Mouse (Mus musculus) forebrain, embryonic 15.5 days (tissue): ENCODE measurements around the gene Col23a1. TPM values are rescaled to one million over a fixed set of nuclear protein-coding genes. Genes with fewer than 3 reads are reported as not detected.
A peak's percentile ranks its signal among the peaks of the same experiment; 100 is the strongest.

Experiments
- ATAC-seq: fragments of 200-750 bp; cut with Nextera tagmentation; replicated peaks from 2 replicates; pipeline ENCODE4 v1.8.0; 2017; ENCODE audit warnings: mild to moderate bottlenecking, moderate TSS enrichment, moderate library complexity
- H3K27ac ChIP-seq: fragments of 300-500 bp; sonication (generic); replicated peaks from 2 replicates; pipeline ENCODE4 v1.5.1; 2015; ENCODE audit warnings: mild to moderate bottlenecking, inconsistent platforms
- H3K27me3 ChIP-seq: fragments of 300-500 bp; sonication (generic); 2 replicates; pipeline ENCODE4 v1.6.1; 2015; ENCODE audit warnings: inconsistent platforms
- H3K36me3 ChIP-seq: fragments of 300-500 bp; sonication (generic); 2 replicates; pipeline ENCODE4 v1.6.1; 2015; ENCODE audit warnings: mild to moderate bottlenecking, inconsistent platforms
- H3K4me1 ChIP-seq: fragments of 300-500 bp; sonication (generic); 2 replicates; pipeline ENCODE4 v1.6.1; 2015; ENCODE audit warnings: inconsistent platforms
- H3K4me2 ChIP-seq: fragments of 300-500 bp; sonication (generic); replicated peaks from 2 replicates; pipeline ENCODE4 v1.6.1; 2015; ENCODE audit warnings: mild to moderate bottlenecking, inconsistent platforms
- H3K4me3 ChIP-seq: fragments of 300-500 bp; sonication (generic); 2 replicates; pipeline ENCODE4 v1.5.1; 2015; ENCODE audit warnings: mild to moderate bottlenecking, inconsistent platforms
- H3K9ac ChIP-seq: fragments of 300-500 bp; sonication (generic); replicated peaks from 2 replicates; pipeline ENCODE4 v1.6.1; 2015; ENCODE audit warnings: mild to moderate bottlenecking, inconsistent platforms
- H3K9me3 ChIP-seq: fragments of 300-500 bp; sonication (generic); 2 replicates; pipeline ENCODE4 v1.6.1; 2016; ENCODE audit warnings: inconsistent platforms
- WGBS: fragments of 180-500 bp; shearing (Covaris S2); methylation state at CpG from one replicate; pipeline ENCODE4 v1.1.7; 2015; ENCODE audit warnings: mixed read lengths; 5-methylcytosine and 5-hydroxymethylcytosine counted together
- polyA plus RNA-seq: library from polyadenylated mRNA; unstranded; fragments of >200 nt; fragmentation: Nextera tagmentation; extraction: Ambion mirVana; gene quantifications from 2 replicates; pipeline ENCODE4 v1.2.1, GENCODE M21; 2015

Gene Col23a1
- polyA plus RNA-seq, 1 experiment from 2014 or later: 4.1 TPM

DNA sequence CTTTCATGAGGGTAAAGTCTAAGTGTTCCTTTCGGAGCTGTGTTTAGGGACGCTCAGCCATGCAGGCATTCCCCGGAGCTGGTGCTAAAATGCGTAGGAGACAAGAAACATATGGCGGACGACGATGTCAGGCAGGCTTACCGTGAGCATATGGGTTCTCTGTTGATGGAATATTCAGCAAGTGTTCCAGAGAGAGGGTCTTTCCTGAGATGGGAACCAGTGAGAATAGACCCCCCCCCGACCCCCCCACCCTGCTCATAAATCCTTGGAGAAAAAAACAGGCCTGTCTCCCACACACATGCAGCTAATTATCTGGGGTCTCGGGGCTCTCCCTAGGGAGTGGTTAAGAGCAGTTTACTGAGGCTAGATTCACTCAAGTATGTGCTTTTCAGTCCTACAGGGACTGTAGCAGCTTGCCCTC, 212.7 kb downstream of the Col23a1 start:
- no peak overlapping the region for H3K4me3 ChIP-seq
- H3K4me2 ChIP-seq: no peak overlapping the region
- 55% methylated on average over 10 of the region's 10 CpGs for WGBS
- no peaks in the 10 kb centered on the region for H3K27me3 ChIP-seq
- peak; percentile 80 for ATAC-seq
- no peaks in the 10 kb centered on the region for H3K9me3 ChIP-seq
- no peaks in the 10 kb centered on the region for H3K36me3 ChIP-seq
- H3K27ac ChIP-seq: no peak overlapping the region
- H3K9ac ChIP-seq: no peak overlapping the region
- H3K4me1 ChIP-seq: peaks cover 9% of the 10 kb centered on the region

- Histone ChIP-seq H3K4me2 (no peak overlapping the region), H3K4me3 (no peak overlapping the region), H3K27ac (no peak overlapping the region)
Observed at GRCm38 (mm10) chr11:51504946-51505345, 215.2 kb downstream of the Col23a1 start.

DNA sequence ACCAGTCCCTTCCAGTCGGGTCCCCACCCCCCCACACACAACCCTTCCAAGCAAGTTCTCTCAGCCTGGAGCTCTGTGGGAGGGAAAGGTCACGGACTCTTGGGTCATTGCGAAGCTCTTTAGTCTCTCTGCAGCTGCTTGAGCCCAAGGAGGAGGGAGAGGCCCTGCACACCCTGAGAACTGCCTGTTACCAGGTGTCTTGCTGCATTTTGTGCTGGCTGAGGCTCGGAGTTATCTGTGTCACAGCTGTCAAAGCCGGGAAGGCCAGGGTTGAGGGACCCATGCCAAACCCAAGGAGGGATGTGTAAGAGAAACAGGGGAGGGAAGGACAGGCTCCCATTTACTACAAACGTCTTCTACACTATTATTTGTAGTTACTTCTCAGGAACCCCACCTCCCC, 218.3 kb downstream of the Col23a1 start:
- 78% methylated on average over 6 of the region's 6 CpGs for WGBS
- H3K27ac ChIP-seq: no peak overlapping the region
- no peak for ATAC-seq
- peaks cover 5% of the 10 kb centered on the region; the same call in 1 of the 2 replicates for H3K4me1 ChIP-seq
- H3K9me3 ChIP-seq: no peaks in the 10 kb centered on the region
- H3K4me2 ChIP-seq: no peak overlapping the region
- no peaks in the 10 kb centered on the region for H3K36me3 ChIP-seq
- no peak overlapping the region for H3K4me3 ChIP-seq
- no peak overlapping the region for H3K9ac ChIP-seq
- H3K27me3 ChIP-seq: no peaks in the 10 kb centered on the region

More at GRCm38 (mm10) chr11:51504946-51505345, 215.2 kb downstream of the Col23a1 start:
- Histone ChIP-seq H3K4me1 (peaks cover 9% of the 10 kb centered on the region), H3K9me3 (no peaks in the 10 kb centered on the region), H3K27me3 (no peaks in the 10 kb centered on the region), H3K9ac (no peak overlapping the region), H3K36me3 (no peaks in the 10 kb centered on the region)
- 24% methylated on average over 3 of the region's 3 CpGs for WGBS
- no peak for ATAC-seq

- Histone ChIP-seq H3K9me3 (no peaks in the 10 kb centered on the region), H3K27ac (no peak overlapping the region), H3K4me3 (no peak overlapping the region), H3K4me1 (peaks cover 5% of the 10 kb centered on the region; the same call in 1 of the 2 replicates), H3K4me2 (no peak overlapping the region), H3K9ac (no peak overlapping the region), H3K27me3 (no peaks in the 10 kb centered on the region), H3K36me3 (no peaks in the 10 kb centered on the region)
- WGBS: 84% methylated on average over 5 of the region's 5 CpGs
- ATAC-seq: no peak
Observed at GRCm38 (mm10) chr11:51509211-51509610, 219.5 kb downstream of the Col23a1 start.

DNA sequence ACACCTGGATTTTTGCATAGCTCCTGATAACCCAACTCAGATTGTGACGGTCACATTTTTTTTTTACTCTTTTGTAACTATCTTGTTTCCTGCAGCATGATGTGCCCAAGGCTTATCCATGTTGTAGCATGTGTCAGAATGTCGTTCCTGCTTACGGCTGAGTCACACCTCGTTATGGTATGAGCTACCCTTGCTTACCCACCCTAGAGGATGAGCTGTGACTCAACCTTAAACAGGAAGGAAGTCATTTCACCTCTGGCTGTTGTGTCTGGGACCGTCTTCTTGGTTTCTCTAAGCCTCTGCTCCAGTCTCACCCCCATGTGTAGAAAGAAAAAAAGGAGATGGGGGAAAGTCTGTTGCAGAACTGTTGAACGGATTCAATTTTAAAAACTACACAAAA, 223.3 kb downstream of the Col23a1 start:
- H3K9ac ChIP-seq: no peak overlapping the region
- H3K4me2 ChIP-seq: no peak overlapping the region
- no peaks in the 10 kb centered on the region for H3K27me3 ChIP-seq
- 92% methylated on average over 6 of the region's 6 CpGs for WGBS
- no peak overlapping the region for H3K27ac ChIP-seq
- H3K9me3 ChIP-seq: no peaks in the 10 kb centered on the region
- H3K4me1 ChIP-seq: no peaks in the 10 kb centered on the region
- H3K36me3 ChIP-seq: no peaks in the 10 kb centered on the region
- no peak for ATAC-seq
- no peak overlapping the region for H3K4me3 ChIP-seq

DNA sequence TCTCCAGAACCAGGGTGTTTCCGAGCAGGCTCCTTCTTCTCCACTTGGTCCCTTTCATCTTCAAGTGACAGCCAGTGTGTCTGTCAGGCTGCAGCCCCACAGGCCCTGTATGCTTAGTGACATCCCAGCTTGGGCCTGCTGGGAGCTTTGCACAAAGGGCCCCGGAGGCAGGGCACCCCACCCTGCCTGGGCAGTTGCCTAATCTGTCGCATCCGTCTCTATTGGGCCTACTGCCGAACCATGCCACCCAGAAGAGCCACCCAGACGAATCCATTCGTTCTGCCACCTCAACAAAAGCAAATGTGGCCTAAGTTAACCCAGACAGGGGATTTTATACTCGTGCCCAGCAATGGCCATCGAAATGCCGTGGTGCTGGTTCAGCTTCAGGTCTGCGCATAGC, 225.6 kb downstream of the Col23a1 start:
- no peak overlapping the region for H3K9ac ChIP-seq
- H3K27me3 ChIP-seq: no peaks in the 10 kb centered on the region
- 84% methylated on average over 11 of the region's 11 CpGs for WGBS
- H3K27ac ChIP-seq: no peak overlapping the region
- no peak overlapping the region for H3K4me2 ChIP-seq
- no peaks in the 10 kb centered on the region for H3K4me1 ChIP-seq
- no peaks in the 10 kb centered on the region for H3K36me3 ChIP-seq
- no peak overlapping the region for H3K4me3 ChIP-seq
- no peak for ATAC-seq
- H3K9me3 ChIP-seq: no peaks in the 10 kb centered on the region

- no peaks in the 10 kb centered on the region for H3K9me3 ChIP-seq
- no peak overlapping the region for H3K4me2 ChIP-seq
- no peak overlapping the region for H3K9ac ChIP-seq
- WGBS: 93% methylated on average over 3 of the region's 3 CpGs
- H3K27ac ChIP-seq: no peak overlapping the region
- H3K4me1 ChIP-seq: no peaks in the 10 kb centered on the region
- no peak overlapping the region for H3K4me3 ChIP-seq
- no peak for ATAC-seq
- no peaks in the 10 kb centered on the region for H3K27me3 ChIP-seq
- H3K36me3 ChIP-seq: no peaks in the 10 kb centered on the region
Observed at GRCm38 (mm10) chr11:51518100-51518499, 228.4 kb downstream of the Col23a1 start.

GRCm38 (mm10) chr11:51518585-51518984, 228.9 kb downstream of the Col23a1 start:
- 85% methylated on average over 6 of the region's 6 CpGs for WGBS
- H3K36me3 ChIP-seq: no peaks in the 10 kb centered on the region
- no peaks in the 10 kb centered on the region for H3K4me1 ChIP-seq
- no peaks in the 10 kb centered on the region for H3K9me3 ChIP-seq
- no peak overlapping the region for H3K4me3 ChIP-seq
- no peaks in the 10 kb centered on the region for H3K27me3 ChIP-seq
- ATAC-seq: no peak
- H3K27ac ChIP-seq: no peak overlapping the region
- no peak overlapping the region for H3K9ac ChIP-seq
- no peak overlapping the region for H3K4me2 ChIP-seq

DNA sequence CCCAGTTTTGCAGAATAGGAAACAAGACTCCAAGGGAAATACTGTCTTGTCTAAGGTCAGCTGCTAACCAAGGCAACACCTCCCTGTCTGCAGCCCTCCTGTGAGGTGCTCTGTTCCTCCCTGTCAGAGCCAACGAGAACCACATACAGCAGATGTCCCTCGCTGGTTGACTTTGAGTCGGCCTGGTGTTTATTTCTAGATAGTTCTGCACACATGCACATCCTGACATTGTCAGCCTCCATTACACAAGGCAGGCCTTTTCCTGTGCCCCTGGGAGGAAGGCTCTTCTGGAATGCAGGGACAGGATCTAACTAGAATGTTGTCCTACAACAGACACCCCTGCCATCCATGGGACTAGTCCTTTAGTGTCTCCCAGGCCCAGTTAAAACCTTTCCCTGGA, 231.7 kb downstream of the Col23a1 start:
- H3K4me2 ChIP-seq: no peak overlapping the region
- 85% methylated on average over 3 of the region's 3 CpGs for WGBS
- H3K9ac ChIP-seq: no peak overlapping the region
- no peaks in the 10 kb centered on the region for H3K36me3 ChIP-seq
- no peak for ATAC-seq
- H3K4me3 ChIP-seq: no peak overlapping the region
- no peaks in the 10 kb centered on the region for H3K27me3 ChIP-seq
- no peak overlapping the region for H3K27ac ChIP-seq
- H3K4me1 ChIP-seq: peaks cover 1% of the 10 kb centered on the region
- H3K9me3 ChIP-seq: no peaks in the 10 kb centered on the region

GRCm38 (mm10) chr11:51523215-51523614, 233.5 kb downstream of the Col23a1 start:
- no peaks in the 10 kb centered on the region for H3K27me3 ChIP-seq
- ATAC-seq: no peak
- no peak overlapping the region for H3K4me2 ChIP-seq
- no peak overlapping the region for H3K4me3 ChIP-seq
- H3K9ac ChIP-seq: no peak overlapping the region
- H3K4me1 ChIP-seq: peaks cover 13% of the 10 kb centered on the region
- no peaks in the 10 kb centered on the region for H3K36me3 ChIP-seq
- no peak overlapping the region for H3K27ac ChIP-seq
- no peaks in the 10 kb centered on the region for H3K9me3 ChIP-seq

- H3K4me2 ChIP-seq: no peak overlapping the region
- no peak overlapping the region for H3K27ac ChIP-seq
- peaks cover 13% of the 10 kb centered on the region for H3K4me1 ChIP-seq
- H3K4me3 ChIP-seq: no peak overlapping the region
- no peaks in the 10 kb centered on the region for H3K27me3 ChIP-seq
- no peak overlapping the region for H3K9ac ChIP-seq
- H3K36me3 ChIP-seq: no peaks in the 10 kb centered on the region
- no peak for ATAC-seq
- 80% methylated on average over 9 of the region's 9 CpGs for WGBS
- no peaks in the 10 kb centered on the region for H3K9me3 ChIP-seq
Observed at GRCm38 (mm10) chr11:51523625-51524024, 233.9 kb downstream of the Col23a1 start.

DNA sequence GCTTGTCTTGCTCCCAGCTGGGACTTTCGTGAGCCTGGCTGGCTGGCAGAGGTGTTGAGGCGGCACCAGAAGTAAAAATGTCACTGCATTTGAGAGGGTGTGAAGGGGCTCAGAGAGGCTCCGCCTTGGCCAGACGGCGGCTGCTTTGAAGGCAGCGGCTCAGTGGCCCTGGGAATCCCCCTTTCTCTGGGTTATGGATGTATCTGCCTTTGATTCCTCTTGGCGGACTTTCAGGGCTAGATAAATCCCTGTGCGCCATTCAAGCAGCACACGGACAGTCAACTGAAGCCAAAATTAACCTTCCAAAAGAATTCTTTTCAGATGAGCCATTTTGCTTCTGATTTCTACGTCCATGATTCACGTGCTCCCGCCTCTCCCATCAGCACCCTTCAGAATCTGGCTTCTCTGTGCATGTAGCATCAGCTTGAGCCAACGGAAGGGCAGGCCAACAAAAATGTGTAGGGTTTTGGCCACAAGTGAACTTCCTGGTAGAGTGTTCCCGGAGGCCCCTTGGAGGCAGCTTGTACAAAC, 237.0 kb downstream of the Col23a1 start:
- Histone ChIP-seq H3K9ac (no peak overlapping the region), H3K36me3 (no peaks in the 10 kb centered on the region), H3K27ac (peak overlapping the region; percentile 46), H3K27me3 (no peaks in the 10 kb centered on the region), H3K4me3 (no peak overlapping the region), H3K4me2 (no peak overlapping the region), H3K9me3 (no peaks in the 10 kb centered on the region), H3K4me1 (peaks cover 13% of the 10 kb centered on the region)
- 48% methylated on average over 14 of the region's 14 CpGs for WGBS
- no peak for ATAC-seq

DNA sequence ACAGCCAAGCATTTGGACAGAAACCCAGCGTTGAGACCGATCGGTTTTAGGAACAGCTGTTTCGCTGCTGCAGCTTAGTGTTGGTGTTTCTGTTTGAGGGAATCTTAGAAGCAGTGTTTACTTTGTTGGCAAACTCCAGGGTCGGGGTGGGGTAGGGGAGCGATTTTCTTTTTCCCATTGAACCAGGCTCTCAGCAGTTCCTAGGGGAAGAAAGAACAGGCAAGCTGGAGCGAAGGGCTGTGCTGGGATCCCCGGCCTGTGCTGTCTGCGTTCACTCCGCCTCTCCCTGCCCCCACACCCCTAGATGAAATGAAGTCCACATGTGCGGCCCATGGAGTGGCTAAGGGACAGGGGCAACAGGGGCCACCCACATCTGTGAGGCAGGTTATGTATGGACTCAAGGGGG, 243.4 kb downstream of the Col23a1 start:
- 60% methylated on average over 11 of the region's 11 CpGs for WGBS

More for the DNA sequence above, 243.4 kb downstream of the Col23a1 start:
- no peak overlapping the region for H3K4me3 ChIP-seq
- no peak for ATAC-seq
- no peak overlapping the region for H3K4me2 ChIP-seq
- no peaks in the 10 kb centered on the region for H3K27me3 ChIP-seq
- no peaks in the 10 kb centered on the region for H3K9me3 ChIP-seq
- H3K27ac ChIP-seq: no peak overlapping the region
- H3K4me1 ChIP-seq: no peaks in the 10 kb centered on the region
- no peaks in the 10 kb centered on the region for H3K36me3 ChIP-seq
- H3K9ac ChIP-seq: no peak overlapping the region
